Mouse (Mus musculus) layer of hippocampus, adult 9-10 months (tissue): ENCODE results near the gene Zan.
A peak's percentile ranks its signal among the peaks of the same experiment; 100 is the strongest.
"Not testable (repeated sequence)": the region's sequence is repeated elsewhere in the genome, so short reads cannot be mapped to it uniquely, and the experiment has no call there.

Experiments
- DNase-seq: peaks from one replicate; pipeline ENCODE4 v3.0.0; 2022; ENCODE audit warnings: low spot score

Gene Zan

GRCm38 (mm10) chr5:137501709-137502666 lies 25.1 kb upstream of the Zan start, which contains the start of gene Pop7:
Pop7 (minus strand) TSS chr5:137502518.
- peak; percentile 99 for DNase-seq

- no peak for DNase-seq
Observed at GRCm38 (mm10) chr5:137500186-137500585, 23.3 kb upstream of the Zan start.

GRCm38 (mm10) chr5:137493831-137494230 lies 17.0 kb upstream of the Zan start:
- no peak for DNase-seq

GRCm38 (mm10) chr5:137491559-137491958 lies 14.7 kb upstream of the Zan start:
- DNase-seq: no peak

- no peak for DNase-seq
Observed at GRCm38 (mm10) chr5:137487616-137488015, 10.8 kb upstream of the Zan start.

GRCm38 (mm10) chr5:137485851-137486155 lies 8.9 kb upstream of the Zan start:
- DNase-seq: no peak

- DNase-seq: no peak
Observed at GRCm38 (mm10) chr5:137485071-137485850, 8.4 kb upstream of the Zan start.

GRCm38 (mm10) chr5:137481897-137482296 lies 5.0 kb upstream of the Zan start:
- no peak for DNase-seq

GRCm38 (mm10) chr5:137481138-137481537 lies 4.3 kb upstream of the Zan start:
- peak; percentile 80 for DNase-seq

GRCm38 (mm10) chr5:137474351-137474750 lies 2.5 kb downstream of the Zan start:
- no peak for DNase-seq

- no peak for DNase-seq
Observed at GRCm38 (mm10) chr5:137472252-137472904, 4.5 kb downstream of the Zan start.

- DNase-seq: no peak
Observed at GRCm38 (mm10) chr5:137466946-137467345, 9.9 kb downstream of the Zan start.

- peak; percentile 4 for DNase-seq
Observed at GRCm38 (mm10) chr5:137465049-137465448, 11.8 kb downstream of the Zan start.

- DNase-seq: no peak
Observed at GRCm38 (mm10) chr5:137455866-137456591, 20.8 kb downstream of the Zan start.

- DNase-seq: no peak
Observed at GRCm38 (mm10) chr5:137455206-137455605, 21.7 kb downstream of the Zan start.

GRCm38 (mm10) chr5:137445536-137445935 lies 31.3 kb downstream of the Zan start:
- DNase-seq: no peak

GRCm38 (mm10) chr5:137440216-137440855 lies 36.5 kb downstream of the Zan start:
- no peak for DNase-seq

- no peak for DNase-seq
Observed at GRCm38 (mm10) chr5:137433889-137434288, 43.0 kb downstream of the Zan start.

- not testable (repeated sequence) for DNase-seq
Observed at GRCm38 (mm10) chr5:137430402-137430801, 46.5 kb downstream of the Zan start.

GRCm38 (mm10) chr5:137425648-137426047 lies 51.2 kb downstream of the Zan start:
- no peak for DNase-seq

GRCm38 (mm10) chr5:137419841-137420240 lies 57.0 kb downstream of the Zan start:
- no peak for DNase-seq
